Comparison of ENCODE assay signal across 11 mouse cellular contexts in genomic region chr3:37937381-37938283, GRCm38 (mm10).
DNase-seq lines count a peak whose midpoint lies in the region; ATAC-seq and TF ChIP-seq lines count a peak whose summit lies in the region.
"Had no signal": no experiment of that assay in that cellular context is flagged by ENCODE, and none has a peak within 500 bp of the region (broad histone marks: within the 10 kb centered on the region; RNA-seq: fewer than 3 reads in every experiment).

No protein-coding gene starts in this region.

- no peak overlapping the region for H3K4me2 ChIP-seq in lung, embryonic 15.5 days
- H3K4me2 ChIP-seq in intestine, embryonic 16.5 days (ENCODE audit: low read depth, low read length): no peak overlapping the region

- no peak overlapping the region for H3K4me3 ChIP-seq in lung, embryonic 15.5 days
- no peak overlapping the region for H3K4me3 ChIP-seq in lung, adult 2 months (replicated peaks; ENCODE audit: extremely low read depth, low read depth, low read length)
- H3K4me3 ChIP-seq in embryonic fibroblast, embryonic 13.5 days (ENCODE audit: insufficient read depth, low read length): no peak overlapping the region
- no peak overlapping the region for H3K4me3 ChIP-seq in intestine, embryonic 16.5 days (ENCODE audit: low read length)

- H3K9ac ChIP-seq in lung, embryonic 15.5 days: no peak overlapping the region
- no peak overlapping the region for H3K9ac ChIP-seq in intestine, embryonic 16.5 days (ENCODE audit: low read depth, low read length)
- H3K9ac ChIP-seq: forebrain, postnatal 0 days had no signal

- TF ChIP-seq CTCF in lung, adult 2 months (IDR thresholded peaks at IDR 0.05; ENCODE audit: insufficient read depth, low read length): no peak
- TF ChIP-seq CTCF in embryonic fibroblast, embryonic 13.5 days (IDR thresholded peaks at IDR 0.05; ENCODE audit: borderline replicate concordance, insufficient read depth, low read length): no peak

- WGBS in lung, embryonic 15.5 days: 46% methylated on average over 11 of the region's 11 CpGs
- WGBS in lung, adult 2 months: 52% methylated on average over 11 of the region's 11 CpGs
- WGBS in intestine, embryonic 16.5 days: 49% methylated on average over 11 of the region's 11 CpGs

- no peak for TF ChIP-seq POLR2A in lung, adult 2 months (IDR thresholded peaks at IDR 0.05; ENCODE audit: borderline replicate concordance, extremely low read depth, low read depth, low read length)
- no peak for TF ChIP-seq POLR2A in embryonic fibroblast, embryonic 13.5 days (IDR thresholded peaks at IDR 0.05; ENCODE audit: low read depth, low read length)

- no peaks in the 10 kb centered on the region for H3K27me3 ChIP-seq in lung, embryonic 15.5 days
- no peaks in the 10 kb centered on the region for H3K27me3 ChIP-seq in intestine, embryonic 16.5 days (replicated peaks; ENCODE audit: control insufficient read depth, insufficient read depth, low read length)

- H3K9me3 ChIP-seq in lung, embryonic 15.5 days: no peaks in the 10 kb centered on the region
- no peaks in the 10 kb centered on the region for H3K9me3 ChIP-seq in intestine, embryonic 16.5 days (ENCODE audit: control insufficient read depth, low read length)

- ATAC-seq in lung, embryonic 15.5 days (ENCODE audit: borderline replicate concordance, extremely low read depth, low FRiP score, low TSS enrichment): no peak
- peak; percentile 45; the same call in 1 of the 2 replicates for ATAC-seq in intestine, embryonic 16.5 days
- ATAC-seq: forebrain, postnatal 0 days had no signal

- peaks cover 46% of the 10 kb centered on the region for H3K4me1 ChIP-seq in lung, embryonic 15.5 days
- peaks cover 15% of the 10 kb centered on the region for H3K4me1 ChIP-seq in lung, adult 2 months (ENCODE audit: control insufficient read depth, insufficient read depth, low read length)
- peaks cover 35% of the 10 kb centered on the region for H3K4me1 ChIP-seq in embryonic fibroblast, embryonic 13.5 days (ENCODE audit: control insufficient read depth, insufficient read depth, low read length)
- peaks cover 36% of the 10 kb centered on the region for H3K4me1 ChIP-seq in intestine, embryonic 16.5 days (ENCODE audit: control insufficient read depth, insufficient read depth, low read length)

- no peaks in the 10 kb centered on the region for H3K36me3 ChIP-seq in lung, embryonic 15.5 days
- H3K36me3 ChIP-seq in intestine, embryonic 16.5 days (ENCODE audit: control insufficient read depth, insufficient read depth, low read length): no peaks in the 10 kb centered on the region

- no peak for DNase-seq in lung, adult 2 months
- peak; percentile 35 to 52 for DNase-seq in lung, postnatal 4 days
- no peak for DNase-seq in frontal cortex, postnatal 36 days (ENCODE audit: low spot score in 2 of 2)
- DNase-seq in left cerebral cortex, adult 18-20 months (ENCODE audit: low spot score in 2 of 2): no peak
- DNase-seq in thymus, postnatal 14 days: no peak
- DNase-seq: adrenal gland, postnatal 25 days; forebrain, postnatal 0 days; right cerebral cortex, postnatal 25 days had no signal

- peak overlapping the region; percentile 88 for H3K27ac ChIP-seq in lung, embryonic 15.5 days
- peak overlapping the region; percentile 95 for H3K27ac ChIP-seq in embryonic fibroblast, embryonic 13.5 days (ENCODE audit: insufficient read depth, low read length)
- H3K27ac ChIP-seq in intestine, embryonic 16.5 days (ENCODE audit: low read length): peak overlapping the region; percentile 73

Comparison
In these comparisons a context has a peak if more than half of its experiments do, and no peak if none do; other contexts are left out.
1. DNase-seq: peak in lung, postnatal 4 days (2 of 2); none in lung, adult 2 months (single experiment), frontal cortex, postnatal 36 days (0 of 2), left cerebral cortex, adult 18-20 months (0 of 2) and thymus, postnatal 14 days (single experiment).
2. Peak in every context shown above with its lines, with median percentiles within 50 percentile points of each other: H3K27ac ChIP-seq.